Mouse (Mus musculus) embryonic fibroblast, embryonic 13.5 days (primary cell): ENCODE measurements around the gene Ttc23.

Experiments used
- CTCF ChIP-seq: IDR thresholded peaks from 2 replicates; pipeline ENCODE4 v1.5.1; 2011; ENCODE audit warnings: mild to moderate bottlenecking, control low read depth, low read length, moderate library complexity, borderline replicate concordance; ENCODE audit not compliant: insufficient read depth
- POLR2A ChIP-seq: IDR thresholded peaks from 2 replicates; pipeline ENCODE4 v1.6.1; 2011; ENCODE audit warnings: low read depth, mild to moderate bottlenecking, control low read depth, low read length, moderate library complexity

DNA sequence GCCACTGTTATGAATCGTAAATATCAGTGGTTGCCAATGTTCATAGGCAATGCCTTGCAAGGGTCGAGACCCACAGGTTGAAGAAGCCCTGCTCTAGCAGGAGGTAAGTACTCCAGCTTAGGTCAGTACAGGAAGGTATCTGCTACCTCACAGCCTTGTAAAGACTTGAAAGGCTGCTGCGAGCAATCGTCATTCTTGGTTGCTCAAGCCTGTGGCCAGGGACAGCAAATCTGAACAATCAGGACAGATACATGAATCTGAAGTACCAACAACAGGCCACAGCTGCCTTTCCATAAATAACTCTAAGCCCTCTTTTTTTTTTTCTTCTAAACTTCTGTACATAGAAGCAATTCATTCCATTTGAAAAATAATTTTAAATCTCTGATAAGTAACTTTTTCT, 85.1 kb downstream of the Ttc23 start:
- TF ChIP-seq CTCF, result no peak
- no peak for TF ChIP-seq POLR2A
